Mouse (Mus musculus) bone marrow macrophage, adult 2 months (primary cell): ENCODE data around the gene Dennd1a.

Experiments
- CTCF ChIP-seq: IDR thresholded peaks from 2 replicates; pipeline ENCODE4 v1.5.1; 2012; ENCODE audit warnings: low read depth, mild to moderate bottlenecking, low read length, moderate library complexity
- POLR2A ChIP-seq: IDR thresholded peaks from 2 replicates; pipeline ENCODE4 v1.6.1; 2012; ENCODE audit warnings: mild to moderate bottlenecking, low read depth, low read length, borderline replicate concordance

DNA sequence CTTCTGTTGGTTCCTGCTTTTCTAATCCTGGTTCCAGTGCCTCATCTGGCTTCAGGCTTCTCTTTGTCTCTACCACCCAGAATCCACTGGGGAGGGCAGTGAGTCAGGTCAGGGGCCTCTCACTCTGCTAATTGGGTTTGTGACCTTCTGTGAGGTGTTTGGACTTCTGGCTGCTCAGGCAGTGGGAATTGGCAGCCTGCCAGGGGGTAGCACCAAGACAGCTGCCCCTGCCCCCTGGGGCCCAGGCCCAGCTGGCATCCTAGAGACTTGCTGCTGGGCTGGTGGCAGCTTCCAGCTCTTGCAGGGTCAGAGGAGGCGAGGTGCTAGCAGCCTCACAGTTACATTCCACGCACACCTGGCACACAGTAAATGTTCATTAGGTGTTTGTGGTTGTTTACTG is 475.5 kb downstream of the Dennd1a start:
- no peak for TF ChIP-seq POLR2A
- no peak for TF ChIP-seq CTCF
